Mouse (Mus musculus): ENCODE measurements around the gene Tmem131l.
A peak's percentile ranks its signal among the peaks of the same experiment; 100 is the strongest.

Gene Tmem131l

DNA sequence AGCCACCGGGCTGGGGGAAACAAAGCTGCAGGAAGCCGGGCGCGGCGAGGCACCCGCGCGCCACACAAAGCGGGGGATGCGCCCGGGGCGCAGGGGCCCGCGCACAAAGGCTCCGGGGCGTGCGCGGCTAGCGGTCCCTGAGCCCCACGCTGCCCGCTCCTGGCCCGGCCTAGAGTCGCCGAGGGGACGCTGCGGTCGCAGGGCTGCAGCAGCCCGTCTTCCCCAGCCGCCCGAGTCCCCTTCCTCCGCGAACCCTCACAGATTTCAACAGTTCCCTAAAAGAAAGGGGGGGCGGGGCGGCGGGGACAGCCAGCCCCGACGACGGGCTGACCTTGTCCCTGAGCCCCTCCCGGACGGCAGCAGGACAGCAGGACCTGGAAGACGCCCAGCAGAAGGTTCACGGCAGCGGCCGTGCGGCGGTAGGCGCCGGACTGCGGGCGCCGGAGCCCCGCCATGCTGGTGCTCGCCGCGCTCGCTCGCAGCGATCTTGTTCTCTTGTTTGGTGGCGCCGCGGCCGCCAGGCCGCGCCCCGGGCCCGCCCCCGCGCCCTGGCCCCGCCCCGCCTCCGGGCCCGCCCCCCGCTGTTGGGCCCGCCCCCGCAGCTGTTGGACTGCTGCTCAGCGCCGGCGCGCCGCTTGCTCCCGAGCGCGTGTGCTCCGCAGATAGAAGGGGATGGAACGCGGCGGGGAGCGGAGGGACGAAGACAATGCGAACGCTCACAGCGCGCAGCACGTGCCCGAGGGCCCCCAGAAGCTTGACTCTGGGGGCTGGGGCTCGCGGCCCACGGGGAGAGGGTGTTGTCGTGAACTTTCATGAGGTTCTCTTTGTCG is at the start of gene Tmem131l:
Gene Tmem131l, minus strand, starts transcription at position 530 of the 830 bp plus-strand sequence.
- peak; percentile 69 for DNase-seq (ENCODE audit: low read depth, low spot score)

DNA sequence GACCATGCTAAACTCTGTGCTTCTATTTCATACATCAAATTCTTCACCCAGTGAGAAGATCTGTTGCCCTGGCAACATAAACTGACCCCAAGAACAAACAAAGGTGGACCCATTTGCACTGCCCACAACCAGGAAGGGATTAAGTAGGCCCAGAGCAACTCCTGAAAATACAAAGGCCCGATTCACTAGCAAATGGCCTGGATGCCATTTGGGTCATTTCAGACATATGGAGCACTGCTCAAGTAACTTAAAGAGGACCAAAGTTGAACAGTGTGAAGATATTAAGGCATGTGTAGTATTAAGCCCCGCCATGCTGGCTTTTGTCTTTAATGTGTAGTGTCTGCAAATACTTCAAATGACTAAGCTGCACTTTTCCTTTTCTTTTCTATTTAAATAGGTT is 46.9 kb upstream of the Tmem131l start:
- no peak for DNase-seq (ENCODE audit: low read depth, low spot score)

DNA sequence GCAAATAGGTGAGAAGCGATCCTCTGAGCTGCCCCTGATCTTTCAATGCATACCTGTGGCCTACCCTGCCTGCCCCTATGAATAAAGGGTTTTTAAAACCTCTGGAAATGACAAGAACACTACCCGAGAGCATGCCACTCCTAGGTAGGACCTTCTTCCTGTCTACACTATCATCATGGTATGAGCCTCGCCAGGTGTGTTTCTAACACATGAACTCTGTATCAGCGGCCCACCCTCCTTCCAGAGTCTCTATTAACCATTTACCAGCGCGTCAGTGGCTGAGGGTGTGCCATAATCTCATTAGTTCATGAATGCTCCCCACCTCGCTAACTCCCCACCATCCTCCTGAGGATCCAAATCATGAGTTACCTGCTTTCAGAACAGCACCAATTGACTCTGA is 46.4 kb upstream of the Tmem131l start:
- no peak for DNase-seq (ENCODE audit: low read depth, low spot score)

DNA sequence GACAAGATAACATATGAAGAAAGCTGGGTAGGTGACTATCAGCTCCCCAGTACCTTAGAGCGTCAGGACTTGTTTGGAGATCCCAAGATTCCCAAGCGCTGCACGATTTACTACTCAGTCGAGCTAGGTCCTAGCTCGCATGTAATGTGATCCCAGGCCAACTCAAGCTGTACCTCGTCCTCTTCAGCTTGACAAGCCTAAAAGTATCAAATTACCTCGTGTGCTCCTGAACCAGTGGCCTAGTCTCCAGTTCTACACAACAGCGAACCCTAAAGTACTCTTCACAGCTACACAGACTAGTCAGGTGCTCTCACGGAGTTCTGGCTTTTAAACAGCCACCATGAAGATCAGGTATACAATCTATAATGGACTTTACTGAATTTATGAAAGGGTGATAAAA is 45.5 kb upstream of the Tmem131l start:
- no peak for DNase-seq (ENCODE audit: low read depth, low spot score)

DNA sequence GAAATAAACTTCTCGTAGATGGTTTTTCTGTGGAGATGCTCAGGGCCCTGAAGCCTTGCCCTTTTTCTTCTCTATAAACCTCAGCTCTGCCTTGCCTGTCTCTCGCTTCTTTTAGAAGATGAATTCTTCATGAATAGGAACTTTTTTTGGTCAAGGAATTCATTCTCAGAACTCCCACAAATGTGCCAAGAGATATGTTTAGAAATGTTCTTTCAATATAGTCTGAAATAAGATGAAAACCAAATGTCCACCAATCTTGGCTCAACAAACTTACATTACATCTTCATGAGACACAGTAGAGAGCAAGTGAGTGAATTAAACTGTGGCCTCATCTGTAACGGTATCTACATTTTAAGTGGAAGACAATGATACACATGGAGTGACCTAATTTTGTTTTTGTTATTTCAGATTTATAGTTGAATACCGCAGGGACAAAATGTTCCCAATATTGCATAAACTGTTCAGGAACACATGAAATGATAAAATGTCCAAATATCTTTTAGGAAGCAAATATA is 41.3 kb upstream of the Tmem131l start:
- DNase-seq (ENCODE audit: low read depth, low spot score) = no peak

DNA sequence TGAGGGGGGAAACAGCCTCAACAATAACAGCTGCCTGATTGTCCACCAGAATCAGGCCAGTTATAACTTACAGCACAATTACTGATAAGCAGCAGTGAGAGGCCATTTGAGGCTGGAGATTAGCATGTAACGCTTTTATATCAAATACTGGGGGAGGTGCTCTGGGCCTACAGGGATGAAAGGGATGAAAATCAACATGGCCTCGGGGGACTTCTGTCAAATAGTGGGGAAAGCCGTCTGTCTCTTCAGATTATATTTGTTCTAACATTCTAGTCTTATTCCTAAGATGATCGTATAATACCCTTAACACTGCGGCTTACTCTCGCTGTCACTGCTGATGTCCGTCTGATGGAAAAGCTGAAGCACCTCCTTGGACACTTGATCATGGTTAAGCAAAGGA is 40.1 kb upstream of the Tmem131l start:
- DNase-seq (ENCODE audit: low read depth, low spot score) = no peak

DNA sequence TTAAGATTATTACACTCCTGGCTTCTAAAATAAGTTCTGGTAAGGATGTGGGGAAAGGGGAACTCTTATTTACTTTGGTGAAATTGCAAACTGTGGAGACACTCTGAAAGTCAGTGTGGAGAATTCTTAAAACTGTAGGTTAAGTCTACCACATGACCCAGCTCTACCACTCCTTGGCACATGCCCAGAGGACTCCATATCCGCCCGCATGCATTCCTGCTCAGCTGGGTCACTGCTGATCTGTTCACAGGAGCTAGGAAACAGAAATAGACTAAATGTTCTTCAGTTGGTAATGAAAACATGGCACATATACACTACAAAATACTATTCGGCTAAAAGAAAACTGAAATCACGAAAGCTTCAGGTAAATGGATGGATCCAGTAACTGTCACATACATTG is 37.5 kb upstream of the Tmem131l start:
- DNase-seq (ENCODE audit: low read depth, low spot score) = peak; percentile 77

DNA sequence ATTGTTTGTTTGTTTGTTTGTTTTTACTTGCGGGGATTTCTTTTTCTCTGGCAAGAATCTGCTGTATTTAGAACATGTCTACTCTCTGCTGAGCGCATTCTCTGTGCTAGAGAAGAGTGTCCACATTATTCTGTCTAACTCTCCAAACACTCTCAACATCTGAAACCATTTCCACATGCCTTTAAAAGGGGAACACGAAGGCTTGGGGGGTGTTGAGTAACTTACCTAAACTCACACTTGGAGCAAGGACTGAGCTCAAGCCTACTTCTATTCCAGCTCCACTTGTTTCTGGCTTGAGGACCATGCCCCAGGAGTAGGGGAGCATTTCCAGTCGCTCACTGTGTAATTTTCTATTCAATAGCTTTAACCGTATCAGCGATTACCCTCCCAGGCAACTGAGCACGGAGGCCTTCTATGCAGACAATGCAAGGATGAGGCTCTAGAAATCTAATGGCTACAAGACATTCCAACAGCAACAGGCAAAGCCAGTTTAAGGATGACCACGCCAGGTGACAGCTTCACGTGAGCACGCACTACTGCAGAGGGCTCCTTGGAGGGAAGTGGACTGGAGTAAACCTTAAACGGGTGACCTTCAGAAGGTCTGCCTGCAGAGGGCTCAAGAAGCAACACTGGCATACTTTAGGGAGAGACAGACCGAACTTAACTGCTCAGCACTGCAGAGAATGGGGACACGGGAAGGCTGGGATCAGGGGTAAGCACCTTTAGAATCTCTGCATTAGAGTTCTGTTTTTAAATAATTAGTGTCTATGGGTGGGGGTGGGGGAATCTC is 36.8 kb upstream of the Tmem131l start:
- DNase-seq (ENCODE audit: low read depth, low spot score) = no peak

DNA sequence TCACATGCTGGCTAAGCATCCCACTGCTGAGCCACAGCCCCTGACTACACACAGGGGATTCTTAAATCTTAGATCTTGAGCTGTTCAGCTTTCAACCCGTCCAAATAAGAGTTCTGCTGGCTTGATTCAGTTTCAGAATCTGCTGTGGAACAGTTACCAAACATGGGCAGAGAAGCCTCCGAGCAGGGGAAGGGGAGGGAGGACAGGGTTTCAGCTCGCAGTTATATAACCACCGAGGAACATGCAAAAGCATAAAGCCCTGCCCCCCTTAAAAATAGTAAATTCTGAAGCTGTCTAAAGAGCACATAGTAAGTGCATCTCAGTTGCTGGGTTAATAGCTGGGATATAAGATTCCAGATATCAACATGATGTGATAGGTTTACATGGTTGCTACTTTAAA is 35.5 kb upstream of the Tmem131l start:
- DNase-seq (ENCODE audit: low read depth, low spot score) = no peak

DNA sequence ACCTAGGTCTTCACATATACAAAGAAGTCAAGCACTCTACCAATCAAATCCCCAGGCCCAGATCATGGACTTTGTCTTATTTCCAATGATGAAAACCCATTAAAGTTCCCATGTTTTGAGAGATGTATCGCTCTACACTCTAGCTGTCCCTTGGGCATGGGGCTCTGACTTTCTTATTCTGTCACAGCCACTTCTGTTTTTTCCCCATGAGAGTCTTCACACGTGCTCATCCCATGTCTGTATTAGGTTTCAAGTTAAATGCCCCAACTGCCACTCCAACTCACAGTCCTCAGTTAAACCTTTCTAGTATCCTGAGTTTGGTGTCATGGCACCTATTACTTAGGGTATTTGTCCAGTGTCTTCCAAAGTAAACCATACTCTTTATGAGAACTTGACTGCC is 34.8 kb upstream of the Tmem131l start:
- DNase-seq (ENCODE audit: low read depth, low spot score) = no peak

DNA sequence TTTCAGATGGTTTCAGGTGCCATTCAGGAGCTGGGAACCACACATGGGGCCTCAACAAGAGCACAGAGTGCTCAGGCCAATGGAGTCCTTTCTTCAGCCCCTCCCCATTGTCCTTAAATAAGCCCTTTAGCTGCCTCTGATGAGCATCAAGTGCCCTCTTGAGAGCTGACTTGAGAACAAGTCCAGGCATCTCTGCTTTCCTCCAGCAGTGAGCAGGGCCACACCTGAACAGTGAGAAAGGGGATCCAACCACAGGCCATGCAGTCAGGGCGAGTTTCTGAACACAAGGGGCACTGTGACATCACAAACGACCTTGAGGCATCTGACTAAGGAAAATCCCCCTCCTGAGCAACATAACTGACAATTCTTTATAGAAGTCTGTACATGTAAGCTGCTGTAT is 31.7 kb upstream of the Tmem131l start:
- no peak for DNase-seq (ENCODE audit: low read depth, low spot score)

DNA sequence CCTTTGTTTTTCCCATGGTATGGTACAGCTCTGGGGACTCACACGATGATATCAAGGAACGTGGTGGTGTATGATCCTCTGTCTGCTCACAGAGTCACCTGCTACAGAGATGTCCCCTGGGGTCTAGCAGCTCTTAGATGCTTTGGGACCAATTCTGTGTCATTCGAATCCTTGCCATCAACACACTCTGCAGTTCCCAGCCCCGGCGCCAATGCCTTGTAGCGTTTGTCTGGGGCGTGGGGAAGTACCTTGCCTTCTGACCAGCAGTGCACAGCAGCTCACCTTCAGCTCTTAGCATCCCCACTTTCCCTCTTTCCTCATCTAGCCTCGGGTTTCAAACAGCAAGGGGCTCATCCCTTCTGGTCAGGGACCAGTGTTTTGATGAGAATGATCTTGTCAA is 30.8 kb upstream of the Tmem131l start:
- no peak for DNase-seq (ENCODE audit: low read depth, low spot score)

DNA sequence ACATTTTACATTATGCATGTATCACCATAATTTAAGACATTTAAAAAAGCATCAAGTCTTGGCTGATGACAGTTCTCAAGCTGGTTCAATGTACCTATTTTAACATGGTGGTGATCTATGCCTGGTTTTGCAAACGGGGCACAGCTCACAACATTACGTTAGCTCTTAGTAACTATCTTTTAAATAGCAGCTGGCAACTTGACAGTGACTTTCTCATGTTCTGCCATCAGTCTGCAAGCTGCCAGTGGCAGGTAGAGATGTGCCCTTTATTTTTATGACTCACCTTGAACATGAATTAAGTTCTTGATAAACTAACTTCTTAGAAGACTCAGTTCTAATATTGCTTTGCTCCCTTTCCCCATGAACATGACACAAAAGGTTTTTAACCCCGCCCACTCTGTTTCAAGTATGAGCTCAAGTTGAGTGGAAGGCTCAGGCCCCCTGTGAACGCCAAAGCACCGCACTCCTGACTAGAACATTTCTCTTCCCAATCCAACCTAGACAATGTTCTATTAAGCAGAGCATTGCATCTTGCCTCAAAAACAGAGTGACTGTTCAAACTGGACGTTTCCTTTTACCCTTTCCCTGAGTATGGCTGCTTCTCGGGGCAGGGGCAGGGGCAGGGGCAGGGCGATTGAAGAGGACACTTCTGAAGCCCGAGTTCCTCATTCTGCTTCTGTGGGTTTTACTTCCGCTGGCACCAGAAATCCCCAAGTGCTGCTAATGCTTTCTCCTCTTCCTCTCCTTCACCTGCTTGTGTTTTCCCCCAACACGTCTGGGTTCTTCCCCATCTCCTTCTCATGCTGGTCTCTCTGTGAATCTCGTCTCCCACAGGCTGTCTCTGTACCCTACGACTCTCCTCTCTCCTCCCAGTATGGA is 29.1 kb upstream of the Tmem131l start:
- DNase-seq (ENCODE audit: low read depth, low spot score) = no peak

DNA sequence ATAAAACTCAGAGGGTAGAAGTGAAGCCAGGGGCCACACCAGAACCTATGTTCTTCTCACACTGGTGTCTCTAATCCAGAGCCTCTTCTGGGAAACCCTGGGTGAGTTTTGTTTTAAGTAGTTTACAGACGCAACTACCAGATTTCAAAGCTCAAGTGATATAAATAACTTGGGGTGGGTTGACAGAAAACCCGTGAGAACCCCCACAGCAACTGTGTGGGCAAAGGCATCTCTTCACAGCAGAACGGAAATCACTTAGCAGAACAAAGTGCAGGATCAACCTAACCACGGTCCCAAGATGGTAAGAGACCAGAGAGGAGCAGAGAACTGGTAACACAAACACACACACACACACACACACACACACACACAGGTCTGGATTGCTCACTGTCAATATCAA is 25.9 kb upstream of the Tmem131l start:
- no peak for DNase-seq (ENCODE audit: low read depth, low spot score)

DNA sequence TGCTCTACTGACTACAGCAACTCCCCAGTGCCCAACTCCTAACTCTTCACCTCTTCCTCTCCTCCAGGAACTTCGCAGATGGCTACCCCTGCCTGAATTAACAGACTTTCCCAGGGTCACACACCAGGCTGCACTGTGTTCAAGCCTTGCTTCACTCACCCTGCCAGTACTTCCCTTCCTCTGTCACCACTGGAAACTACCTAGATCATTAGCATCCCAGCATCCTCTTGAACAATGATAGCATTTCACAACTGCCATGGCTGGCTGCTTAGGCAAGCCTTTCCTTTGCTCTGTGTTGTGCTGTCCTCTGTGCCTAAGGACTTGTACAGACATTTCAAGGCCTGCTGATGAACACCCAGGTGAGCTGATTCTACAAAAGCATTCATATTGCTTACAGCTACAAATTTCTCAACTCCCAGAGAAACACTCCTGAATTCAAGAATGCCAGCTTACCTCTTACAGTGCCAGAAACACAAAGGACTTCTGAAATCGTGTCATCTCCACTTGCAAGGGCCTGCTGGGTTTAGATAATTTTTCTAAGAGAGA is 23.5 kb upstream of the Tmem131l start:
- no peak for DNase-seq (ENCODE audit: low read depth, low spot score)

DNA sequence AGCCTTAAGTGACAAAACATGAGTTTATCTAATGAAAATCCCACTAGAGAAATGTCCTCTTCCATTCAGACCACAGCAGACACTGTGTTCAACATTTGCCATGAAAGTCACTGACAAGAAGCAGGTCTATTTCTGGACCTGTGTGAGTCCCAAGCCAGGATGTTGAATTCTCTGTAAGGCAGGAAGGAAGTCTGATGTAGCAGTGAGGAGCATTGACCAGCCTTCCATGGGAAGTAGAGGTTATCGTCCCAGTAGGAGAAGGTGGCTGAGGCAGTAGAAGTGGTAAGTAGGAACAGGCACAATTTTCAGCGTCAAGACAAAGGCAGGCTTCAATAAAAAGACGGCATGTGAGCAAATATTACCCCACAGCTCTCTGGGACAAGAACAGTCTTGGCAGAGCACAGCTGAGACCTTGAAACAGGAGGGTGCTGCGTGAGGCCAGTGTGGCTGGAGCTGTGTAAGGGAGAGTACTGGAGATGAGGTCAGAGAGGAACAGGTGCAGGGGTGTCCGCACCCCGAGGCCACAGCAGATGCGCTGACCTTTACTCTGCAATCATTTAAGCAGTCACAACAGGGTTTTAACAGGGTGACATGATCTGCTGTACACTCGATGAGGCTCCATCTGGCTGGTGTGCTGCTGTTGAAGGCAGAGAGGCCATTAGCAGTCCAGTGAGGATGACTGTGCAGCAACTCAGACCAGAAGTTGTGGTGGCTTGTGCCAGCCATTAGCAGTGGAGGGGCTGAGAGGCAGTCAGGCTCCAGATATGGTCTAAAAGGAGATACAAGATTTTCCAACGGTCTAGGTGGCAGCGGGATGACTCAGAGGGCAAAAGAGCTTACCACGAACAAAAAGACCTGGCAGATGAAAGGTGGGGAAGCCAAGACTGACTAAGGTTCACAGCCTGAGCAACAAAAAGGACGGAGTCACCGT is 21.8 kb upstream of the Tmem131l start:
- peak; percentile 12 for DNase-seq (ENCODE audit: low read depth, low spot score)

DNA sequence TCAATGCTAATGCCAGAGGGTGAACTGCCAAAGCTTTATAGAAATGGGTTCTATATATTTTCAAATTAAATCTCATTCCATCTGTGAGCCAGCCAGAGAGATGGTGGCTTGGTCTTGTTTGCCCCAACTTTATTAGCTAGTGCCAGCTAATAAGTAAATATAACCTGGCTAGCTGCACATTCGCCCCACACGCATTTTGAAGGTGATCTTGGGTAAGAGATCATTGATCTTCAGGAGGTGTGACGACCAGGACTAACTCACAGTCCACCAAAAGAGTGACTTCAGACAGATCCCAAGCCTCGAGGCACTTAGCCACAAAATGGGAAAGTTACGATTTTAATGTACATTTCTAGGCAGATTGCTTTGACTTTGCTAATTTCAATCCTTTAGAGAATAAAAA is 21.0 kb upstream of the Tmem131l start:
- no peak for DNase-seq (ENCODE audit: low read depth, low spot score)

DNA sequence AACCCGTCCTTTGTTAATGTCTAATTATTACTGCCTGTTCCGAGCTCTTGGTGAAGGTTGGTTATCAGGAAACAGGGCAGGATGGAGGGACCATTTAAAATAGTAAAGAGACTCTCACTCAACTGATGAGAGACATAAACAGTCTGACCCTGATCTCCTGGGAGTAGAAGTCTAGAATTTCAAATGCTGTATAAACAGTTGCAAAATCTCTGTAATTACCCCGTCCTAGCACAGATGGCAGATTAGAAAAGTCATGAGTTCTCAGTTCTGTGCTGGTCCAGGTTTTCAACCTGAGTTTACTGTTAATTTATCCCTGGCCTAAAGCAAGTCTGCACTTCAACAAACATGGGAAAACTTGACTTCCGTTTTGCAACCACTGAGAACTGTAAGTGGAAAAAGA is 20.2 kb upstream of the Tmem131l start:
- DNase-seq (ENCODE audit: low read depth, low spot score) = peak; percentile 20

DNA sequence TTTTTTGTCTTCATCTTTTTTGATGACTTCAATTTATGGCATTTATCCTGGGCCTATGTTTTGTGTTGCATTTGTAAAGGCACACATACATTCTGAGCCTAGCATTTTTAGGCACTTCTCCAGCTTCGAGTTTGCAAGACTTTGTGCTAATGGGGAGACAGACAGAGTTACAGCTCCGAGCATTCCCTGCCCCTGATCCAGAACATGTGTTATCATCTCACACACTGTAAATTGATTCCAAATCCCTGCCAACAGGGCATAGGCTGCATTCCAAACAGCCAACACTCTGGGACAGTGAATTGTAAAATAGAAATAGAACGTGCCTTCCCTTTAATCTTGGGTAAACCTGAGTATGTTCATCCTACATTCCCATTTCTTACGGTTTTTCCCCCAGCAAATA is 19.7 kb upstream of the Tmem131l start:
- peak; percentile 47 for DNase-seq (ENCODE audit: low read depth, low spot score)

DNA sequence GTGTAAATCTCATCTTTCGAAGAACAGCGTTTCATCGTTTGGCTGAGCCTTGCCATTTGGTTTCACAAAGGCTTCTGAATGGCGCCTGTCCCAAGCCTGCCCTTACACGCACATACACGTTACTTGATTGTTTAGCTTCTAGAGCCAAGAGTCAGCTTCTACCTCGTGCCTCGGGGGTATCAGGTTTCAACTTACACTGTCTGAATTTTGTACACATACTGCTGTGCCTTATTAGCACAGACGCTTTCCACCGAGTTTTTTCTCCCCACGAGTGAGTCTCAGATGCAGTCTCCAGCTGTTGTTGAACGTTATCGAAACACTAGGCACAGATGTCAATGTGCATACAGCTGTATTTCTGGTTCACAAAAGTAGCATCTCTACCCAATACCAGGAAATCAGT is 19.3 kb upstream of the Tmem131l start:
- peak; percentile 61 for DNase-seq (ENCODE audit: low read depth, low spot score)

Data from 3T3-L1 (cell line).